Mouse (Mus musculus): ENCODE measurements at regions not wholly inside any gene's neighbourhood (a gene's known extent, or its start where the extent isn't known, plus 50 kb on each side); places are given as distances from the start of the nearest gene placed in this dataset.

DNA sequence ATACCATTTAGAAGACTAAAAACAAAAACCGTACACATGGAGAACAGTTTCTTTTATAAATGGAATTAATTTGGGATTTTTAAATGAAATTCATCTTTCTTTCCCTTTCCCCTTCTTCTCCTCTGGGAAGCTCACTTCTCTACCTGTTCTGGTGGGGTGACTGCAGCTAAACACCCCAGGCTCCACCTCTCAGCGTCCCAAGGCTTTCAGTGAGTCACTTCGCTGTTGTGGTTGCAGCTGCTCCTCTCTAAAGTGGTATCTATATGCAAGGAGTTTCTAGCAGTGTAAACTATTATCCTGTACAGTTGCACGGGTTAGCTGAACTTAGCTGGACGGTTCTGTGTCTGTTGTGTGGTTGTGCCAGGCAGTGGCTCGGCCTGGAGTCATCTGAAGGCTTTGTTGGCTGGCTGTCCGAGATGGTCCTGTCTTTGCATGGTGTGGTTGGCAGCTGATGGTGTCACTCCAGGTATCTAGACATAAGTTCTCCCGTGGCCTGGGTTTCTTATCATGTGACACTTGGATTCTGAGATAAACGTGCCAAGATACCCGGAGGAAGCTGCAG lies 64.8 kb upstream of the Slc35c1 start:
- no peak overlapping the region for H3K4me3 ChIP-seq (replicated peaks)

DNA sequence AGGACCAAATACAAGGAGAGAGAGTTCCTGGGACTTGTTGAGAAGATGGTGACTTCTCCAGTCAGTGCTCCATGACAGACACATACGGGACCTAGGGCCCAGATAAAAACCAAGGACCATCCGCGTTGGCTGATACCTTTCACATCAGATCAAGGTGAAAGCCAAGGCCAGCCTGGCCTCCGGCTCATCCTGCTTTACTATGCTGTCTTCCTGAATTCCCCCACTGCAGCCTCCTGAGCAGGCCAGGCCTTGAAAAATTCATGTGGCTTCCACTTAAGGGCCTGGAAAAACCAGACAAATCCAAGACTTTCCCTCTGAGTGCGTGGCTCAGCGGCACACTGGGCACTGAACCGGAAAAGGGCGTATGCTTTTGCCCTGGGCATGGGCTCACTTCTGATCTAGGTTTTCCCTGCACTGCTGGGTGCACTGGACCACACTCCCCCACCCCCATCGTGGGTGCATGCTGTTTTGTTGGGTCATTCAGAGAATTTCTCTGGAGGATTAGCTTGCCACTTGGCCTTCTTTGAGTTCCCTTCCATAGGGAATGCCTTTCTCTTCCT lies 64.1 kb upstream of the Slc35c1 start:
- no peak overlapping the region for H3K4me3 ChIP-seq (replicated peaks)
- TF ChIP-seq FLI1 (IDR thresholded peaks at IDR 0.05; ENCODE audit: low read length) (no peak), GATA1 (IDR thresholded peaks at IDR 0.05; ENCODE audit: borderline replicate concordance, low read length) (no peak)
- H3K36me3 ChIP-seq (replicated peaks; ENCODE audit: low read length), result no peaks in the 10 kb centered on the region
- peaks cover 70% of the 10 kb centered on the region for H3K27me3 ChIP-seq (replicated peaks)
- H3K9me3 ChIP-seq, result no peaks in the 10 kb centered on the region
- peaks cover 9% of the 10 kb centered on the region for H3K4me1 ChIP-seq

More for the DNA sequence above, 64.8 kb upstream of the Slc35c1 start:
- Histone ChIP-seq H3K36me3 (replicated peaks; ENCODE audit: low read length) (no peaks in the 10 kb centered on the region), H3K27me3 (replicated peaks) (peaks cover 74% of the 10 kb centered on the region), H3K9me3 (no peaks in the 10 kb centered on the region), H3K4me1 (peaks cover 10% of the 10 kb centered on the region)
- no peak for TF ChIP-seq GATA1 (IDR thresholded peaks at IDR 0.05; ENCODE audit: borderline replicate concordance, low read length)
- no peak for TF ChIP-seq FLI1 (IDR thresholded peaks at IDR 0.05; ENCODE audit: low read length)

DNA sequence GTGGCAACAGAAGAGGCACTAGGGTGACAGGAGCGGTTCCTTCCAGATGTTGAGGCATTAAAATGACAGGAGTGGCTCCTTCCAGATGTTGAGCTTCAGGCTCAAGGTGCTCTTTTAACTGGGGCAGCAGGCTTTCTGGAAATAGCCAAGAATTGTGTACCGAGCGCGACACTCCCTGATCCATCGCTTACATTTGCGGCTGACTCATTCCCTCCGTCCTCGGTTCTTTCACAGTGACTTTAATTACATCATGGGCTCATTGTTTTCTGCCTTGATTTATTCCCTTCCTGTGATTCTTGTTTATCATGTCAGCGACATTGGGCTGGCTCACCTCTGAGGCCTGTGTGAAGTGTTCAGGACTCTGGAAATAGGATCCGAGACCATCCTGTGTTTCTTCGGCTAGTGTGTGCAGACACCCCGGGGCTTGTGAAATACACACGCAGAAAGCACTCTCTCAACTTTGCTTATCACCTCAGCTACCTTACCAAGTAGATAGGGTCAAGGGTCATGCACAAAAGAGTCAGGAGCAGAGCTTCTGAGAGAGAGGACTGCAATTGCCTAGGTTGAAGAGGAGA lies 63.1 kb upstream of the Slc35c1 start:
- H3K4me3 ChIP-seq (replicated peaks), result no peak overlapping the region
- peaks cover 63% of the 10 kb centered on the region for H3K27me3 ChIP-seq (replicated peaks)
- no peaks in the 10 kb centered on the region for H3K9me3 ChIP-seq
- no peaks in the 10 kb centered on the region for H3K36me3 ChIP-seq (replicated peaks; ENCODE audit: low read length)
- TF ChIP-seq GATA1 (IDR thresholded peaks at IDR 0.05; ENCODE audit: borderline replicate concordance, low read length), result no peak
- TF ChIP-seq FLI1 (IDR thresholded peaks at IDR 0.05; ENCODE audit: low read length), result no peak
- H3K4me1 ChIP-seq, result peaks cover 4% of the 10 kb centered on the region

DNA sequence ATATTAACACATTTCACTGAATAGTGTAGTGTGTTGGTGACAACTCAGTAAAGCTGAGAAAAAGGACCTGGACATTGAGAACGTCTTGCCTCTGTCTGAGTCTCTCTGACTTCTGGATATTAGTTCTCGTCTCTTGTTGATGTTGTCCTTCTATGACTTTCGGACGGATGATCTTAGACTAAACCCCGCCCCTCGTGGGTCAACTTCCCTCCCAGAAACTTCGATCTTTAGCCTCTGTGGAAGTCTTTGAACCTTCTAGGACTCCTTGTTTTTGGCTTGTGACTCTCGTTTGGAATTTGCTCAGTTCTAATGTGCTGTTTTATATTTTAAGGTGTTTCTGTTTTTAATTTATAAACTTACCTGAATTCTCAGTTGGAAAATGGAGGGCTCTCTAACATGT lies 61.2 kb upstream of the Slc35c1 start:
- Histone ChIP-seq H3K27me3 (replicated peaks) (peaks cover 58% of the 10 kb centered on the region), H3K9me3 (no peaks in the 10 kb centered on the region), H3K4me1 (peaks cover 4% of the 10 kb centered on the region), H3K4me3 (replicated peaks) (no peak overlapping the region), H3K36me3 (replicated peaks; ENCODE audit: low read length) (no peaks in the 10 kb centered on the region)
- TF ChIP-seq FLI1 (IDR thresholded peaks at IDR 0.05; ENCODE audit: low read length) (no peak), GATA1 (IDR thresholded peaks at IDR 0.05; ENCODE audit: borderline replicate concordance, low read length) (no peak)

DNA sequence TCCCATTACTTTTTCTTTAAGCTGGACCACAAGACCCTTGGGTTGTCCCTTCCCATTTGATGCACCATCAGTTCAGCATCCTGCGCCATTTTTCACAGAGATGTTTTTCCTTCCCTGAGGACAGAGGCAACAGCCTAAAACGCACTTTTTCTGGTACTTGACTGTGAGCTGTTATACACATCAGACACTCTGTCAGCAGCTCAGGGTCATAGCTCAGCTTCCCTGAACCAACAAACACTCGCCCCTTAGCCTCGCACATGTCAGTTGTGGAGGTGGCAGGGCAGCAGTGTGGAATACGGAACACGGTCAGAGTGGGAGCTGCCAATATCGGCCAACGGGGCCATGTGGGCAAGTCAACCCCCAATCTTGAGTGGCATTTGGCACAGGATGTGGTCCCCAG lies 59.1 kb upstream of the Slc35c1 start:
- H3K4me1 ChIP-seq, result peaks cover 4% of the 10 kb centered on the region
- TF ChIP-seq FLI1 (IDR thresholded peaks at IDR 0.05; ENCODE audit: low read length) (no peak), GATA1 (IDR thresholded peaks at IDR 0.05; ENCODE audit: borderline replicate concordance, low read length) (no peak)
- no peaks in the 10 kb centered on the region for H3K36me3 ChIP-seq (replicated peaks; ENCODE audit: low read length)
- no peaks in the 10 kb centered on the region for H3K9me3 ChIP-seq
- H3K27me3 ChIP-seq (replicated peaks), result peaks cover 55% of the 10 kb centered on the region
- peak overlapping the region; percentile 19 for H3K4me3 ChIP-seq (replicated peaks)

DNA sequence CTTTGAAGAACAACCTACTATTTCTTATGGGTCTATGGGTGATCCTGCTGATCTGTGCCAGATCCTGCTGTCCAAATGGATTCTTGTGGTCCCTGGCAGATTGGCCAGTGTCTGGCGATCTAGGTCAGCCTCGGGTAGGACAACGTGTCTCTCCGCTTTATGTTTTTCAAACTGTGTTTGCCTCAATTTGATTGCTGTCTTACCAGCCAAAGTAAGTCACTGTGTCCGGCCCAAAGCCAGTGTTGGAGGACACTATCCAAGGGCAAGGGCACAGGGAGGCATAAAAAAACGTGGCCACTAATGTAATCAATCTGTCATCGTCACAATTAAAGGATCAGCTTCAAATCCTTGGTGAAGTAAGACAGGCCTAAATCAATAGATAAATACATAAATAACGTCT lies 58.6 kb upstream of the Slc35c1 start:
- peaks cover 4% of the 10 kb centered on the region for H3K4me1 ChIP-seq
- no peak for TF ChIP-seq FLI1 (IDR thresholded peaks at IDR 0.05; ENCODE audit: low read length)
- TF ChIP-seq GATA1 (IDR thresholded peaks at IDR 0.05; ENCODE audit: borderline replicate concordance, low read length), result no peak
- peaks cover 54% of the 10 kb centered on the region for H3K27me3 ChIP-seq (replicated peaks)

DNA sequence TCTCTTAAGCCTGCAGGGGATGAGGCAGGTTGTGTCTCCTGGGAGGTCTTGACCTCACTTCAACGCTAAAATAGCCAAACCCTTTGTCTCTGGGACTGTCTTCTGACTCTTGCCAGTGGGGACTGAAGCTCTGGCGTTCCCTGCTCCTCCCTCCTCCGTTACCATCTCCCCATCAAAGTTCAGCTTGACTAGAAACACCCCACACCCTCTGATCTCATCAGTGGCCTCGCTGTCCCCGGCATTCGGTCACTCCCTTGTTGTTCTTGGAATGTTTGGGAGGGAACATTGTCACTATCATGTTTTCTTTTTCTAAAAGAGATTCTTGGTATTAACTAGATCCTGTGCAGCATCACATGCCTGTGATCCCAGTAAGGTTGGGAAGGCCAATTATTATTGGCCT lies 54.6 kb upstream of the Slc35c1 start:
- TF ChIP-seq FLI1 (IDR thresholded peaks at IDR 0.05; ENCODE audit: low read length) (no peak), GATA1 (IDR thresholded peaks at IDR 0.05; ENCODE audit: borderline replicate concordance, low read length) (no peak)
- Histone ChIP-seq H3K27me3 (replicated peaks) (peaks cover 51% of the 10 kb centered on the region), H3K4me3 (replicated peaks) (no peak overlapping the region), H3K4me1 (peaks cover 4% of the 10 kb centered on the region), H3K36me3 (replicated peaks; ENCODE audit: low read length) (no peaks in the 10 kb centered on the region), H3K9me3 (peaks cover 4% of the 10 kb centered on the region)

More for the DNA sequence above, 58.6 kb upstream of the Slc35c1 start:
- no peaks in the 10 kb centered on the region for H3K36me3 ChIP-seq (replicated peaks; ENCODE audit: low read length)
- H3K4me3 ChIP-seq (replicated peaks), result no peak overlapping the region
- H3K9me3 ChIP-seq, result no peaks in the 10 kb centered on the region

DNA sequence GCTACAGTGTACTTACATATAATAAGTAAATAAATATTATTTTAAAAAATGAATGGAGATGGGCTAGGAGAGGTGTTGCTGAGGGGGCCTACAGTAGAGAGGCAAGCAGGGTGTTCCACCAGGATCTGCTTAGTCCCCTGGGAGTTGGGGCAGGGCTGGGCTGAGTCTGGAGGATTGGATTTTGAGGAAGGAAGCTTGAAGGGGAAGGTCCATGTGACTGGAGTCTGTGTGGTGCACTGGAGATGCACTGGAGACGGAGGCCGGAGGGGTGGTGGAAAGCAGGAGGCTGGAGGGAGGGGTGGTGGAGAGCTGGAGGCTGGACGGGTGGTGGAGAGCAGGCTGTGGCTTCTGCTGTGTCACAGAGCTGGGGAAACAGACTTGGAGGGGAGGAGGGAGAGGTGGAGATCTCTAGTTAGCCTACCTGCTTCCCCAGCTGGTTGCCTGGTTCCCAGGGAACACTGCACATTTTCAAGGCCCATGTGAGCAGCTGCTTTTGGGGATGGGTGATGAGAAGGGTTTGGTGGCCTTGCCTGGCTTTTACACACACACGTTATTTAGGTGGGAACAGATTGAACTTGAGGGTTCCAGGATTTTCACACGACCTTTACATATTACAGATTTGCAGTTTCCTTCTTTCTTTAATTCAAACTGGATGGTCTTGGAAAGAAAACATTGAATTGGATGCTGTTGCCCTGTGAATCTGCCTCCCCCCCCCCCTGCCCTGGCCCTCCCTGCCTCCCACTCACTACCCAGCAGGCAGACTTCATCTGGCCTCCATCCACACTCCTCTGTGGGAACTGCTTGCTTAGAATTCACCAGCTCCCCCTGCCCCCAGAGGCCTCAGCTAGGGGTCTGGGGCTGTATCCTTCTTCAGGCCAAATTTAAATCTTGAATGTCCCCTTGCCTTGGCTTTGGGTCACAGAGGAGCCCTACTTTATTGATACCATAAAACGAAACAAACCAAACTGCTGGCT lies 51.7 kb upstream of the Slc35c1 start:
- Histone ChIP-seq H3K9me3 (peaks cover 6% of the 10 kb centered on the region), H3K4me3 (replicated peaks) (no peak overlapping the region), H3K27me3 (replicated peaks) (peaks cover 34% of the 10 kb centered on the region), H3K4me1 (no peaks in the 10 kb centered on the region), H3K36me3 (replicated peaks; ENCODE audit: low read length) (no peaks in the 10 kb centered on the region)
- TF ChIP-seq GATA1 (IDR thresholded peaks at IDR 0.05; ENCODE audit: borderline replicate concordance, low read length) (no peak), FLI1 (IDR thresholded peaks at IDR 0.05; ENCODE audit: low read length) (no peak)
